Mouse (Mus musculus): ENCODE data around the gene Thsd7b.

DNA sequence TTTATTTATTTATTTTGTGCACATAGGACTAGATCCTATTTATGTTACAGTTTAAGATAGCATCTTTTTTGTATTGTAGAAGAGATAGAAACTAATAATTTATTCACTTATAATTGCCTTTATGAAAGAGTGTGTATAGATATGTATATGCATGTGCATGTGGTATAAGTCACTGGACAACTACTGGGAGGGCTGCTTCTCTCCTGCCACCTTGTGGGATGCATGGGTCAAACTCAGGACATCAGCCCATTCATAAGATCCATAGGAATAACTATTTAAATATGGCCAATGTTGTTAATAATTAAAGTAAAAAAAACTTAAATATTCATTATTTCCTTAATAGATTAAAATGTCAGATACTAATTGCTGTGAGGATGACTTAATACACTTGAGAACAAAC, 446.5 kb downstream of the Thsd7b start:
- TF ChIP-seq CTCF (IDR thresholded peaks at IDR 0.05; ENCODE audit: control insufficient read depth, insufficient read depth, insufficient read length) = no peak
- TF ChIP-seq MYOG (IDR thresholded peaks at IDR 0.05; ENCODE audit: control insufficient read depth, extremely low read depth, insufficient read length) = no peak
- no peak for TF ChIP-seq USF1 (IDR thresholded peaks at IDR 0.05; ENCODE audit: low read depth)

Data from C2C12 (cell line).